Mouse (Mus musculus) heart, embryonic 13.5 days (tissue): Measurements from ENCODE around the gene B230219D22Rik. TPM values are rescaled to one million over a fixed set of nuclear protein-coding genes. Genes with fewer than 3 reads are reported as not detected.

Source experiments
- ATAC-seq: fragments of 200-750 bp; cut with Nextera tagmentation; 2 replicates; pipeline ENCODE4 v1.8.0; 2017; ENCODE audit warnings: moderate TSS enrichment; ENCODE audit not compliant: insufficient number of reproducible peaks, low FRiP score, low TSS enrichment; ENCODE audit errors: extremely low read depth
- H3K27ac ChIP-seq: fragments of 300-500 bp; sonication (generic); replicated peaks from 2 replicates; pipeline ENCODE4 v1.5.1; 2015; ENCODE audit warnings: moderate library complexity, mild to moderate bottlenecking, inconsistent platforms
- H3K27me3 ChIP-seq: fragments of 300-500 bp; sonication (generic); replicated peaks from 2 replicates; pipeline ENCODE4 v1.6.1; 2015; ENCODE audit warnings: mild to moderate bottlenecking, inconsistent platforms
- H3K36me3 ChIP-seq: fragments of 300-500 bp; sonication (generic); 2 replicates; pipeline ENCODE4 v1.6.1; 2015; ENCODE audit warnings: mild to moderate bottlenecking, inconsistent platforms
- H3K4me1 ChIP-seq: fragments of 300-500 bp; sonication (generic); 2 replicates; pipeline ENCODE4 v1.6.1; 2015; ENCODE audit warnings: inconsistent platforms
- H3K4me2 ChIP-seq: fragments of 300-500 bp; sonication (generic); 2 replicates; pipeline ENCODE4 v1.6.1; 2015; ENCODE audit warnings: inconsistent platforms, mild to moderate bottlenecking, moderate library complexity
- H3K4me3 ChIP-seq: fragments of 300-500 bp; sonication (generic); 2 replicates; pipeline ENCODE4 v1.5.1; 2015; ENCODE audit warnings: moderate library complexity, mild to moderate bottlenecking, inconsistent platforms
- H3K9ac ChIP-seq: fragments of 300-500 bp; sonication (generic); 2 replicates; pipeline ENCODE4 v1.6.1; 2015; ENCODE audit warnings: inconsistent platforms, mild to moderate bottlenecking, moderate library complexity
- H3K9me3 ChIP-seq: fragments of 300-500 bp; sonication (generic); 2 replicates; pipeline ENCODE4 v1.6.1; 2016; ENCODE audit warnings: inconsistent platforms
- WGBS: fragments of 180-500 bp; shearing (Covaris S2); methylation state at CpG from one replicate; pipeline ENCODE4 v1.1.7; 2015; ENCODE audit warnings: mixed read lengths; 5-methylcytosine and 5-hydroxymethylcytosine counted together
- polyA plus RNA-seq: library from polyadenylated mRNA; unstranded; fragments of >200 nt; fragmentation: Nextera tagmentation; extraction: Ambion mirVana; gene quantifications from 2 replicates; pipeline ENCODE4 v1.2.1, GENCODE M21; 2015

Gene B230219D22Rik
- polyA plus RNA-seq, 1 experiment from 2014 or later = 51.5 TPM

- Histone ChIP-seq H3K9ac (peak within 1 kb of the TSS; percentile 80), H3K27me3 (no peaks in the 10 kb centered on the region), H3K4me3 (peak within 1 kb of the TSS; percentile 65), H3K9me3 (no peaks in the 10 kb centered on the region), H3K4me1 (0 out of 2 replicates have a peak, but pooled peaks cover 3% of the 10 kb centered on the region), H3K36me3 (peaks cover 34% of the 10 kb centered on the region), H3K4me2 (peak within 1 kb of the TSS; percentile 81), H3K27ac (peak within 1 kb of the TSS; percentile 93)
- peak; percentile 85 for ATAC-seq
- WGBS = 1% methylated on average over 72 of the region's 73 CpGs
Observed at GRCm38 (mm10) chr13:55727120-55727838, 34.4 kb downstream of the B230219D22Rik start, which contains the start of gene Pcbd2. Gene Pcbd2, plus strand, starts transcription at chr13:55727368.

- Histone ChIP-seq H3K4me1 (0 out of 2 replicates have a peak, but pooled peaks cover 3% of the 10 kb centered on the region), H3K27ac (peak overlapping the region; percentile 93), H3K36me3 (peaks cover 34% of the 10 kb centered on the region), H3K4me2 (peak overlapping the region; percentile 81), H3K4me3 (peak overlapping the region; percentile 65), H3K9me3 (no peaks in the 10 kb centered on the region), H3K27me3 (no peaks in the 10 kb centered on the region), H3K9ac (peak overlapping the region; percentile 80)
- 2% methylated on average over 19 of the region's 19 CpGs for WGBS
- no peak for ATAC-seq
Observed at GRCm38 (mm10) chr13:55727839-55728238, 34.9 kb downstream of the B230219D22Rik start.

- Histone ChIP-seq H3K4me3 (no peak overlapping the region), H3K36me3 (peaks cover 9% of the 10 kb centered on the region; the same call in 1 of the 2 replicates), H3K4me1 (0 out of 2 replicates have a peak, but pooled peaks cover 3% of the 10 kb centered on the region), H3K27me3 (no peaks in the 10 kb centered on the region), H3K9me3 (no peaks in the 10 kb centered on the region), H3K9ac (no peak overlapping the region), H3K4me2 (no peak overlapping the region), H3K27ac (no peak overlapping the region)
- ATAC-seq = no peak
- 87% methylated on average over 7 of the region's 7 CpGs for WGBS
Observed at GRCm38 (mm10) chr13:55730716-55731115, 37.8 kb downstream of the B230219D22Rik start.

DNA sequence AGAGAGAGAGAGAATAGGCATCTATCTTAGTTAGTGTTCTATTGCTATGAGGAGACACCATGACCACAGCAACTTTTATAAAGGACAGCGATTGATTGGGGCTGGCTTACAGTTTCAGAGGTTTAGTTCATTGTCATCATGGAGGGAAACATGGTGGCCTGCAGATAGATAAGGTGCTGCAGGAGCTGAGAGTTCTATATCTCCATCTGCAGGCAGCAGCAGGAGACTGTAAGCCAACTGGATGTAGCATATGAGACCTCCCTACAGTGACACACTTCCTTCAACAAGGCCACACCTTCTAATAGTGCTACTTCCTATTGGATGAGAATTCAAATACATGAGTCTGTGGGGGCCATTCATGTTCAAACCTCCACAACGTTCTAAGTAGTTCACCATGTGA lies 39.2 kb downstream of the B230219D22Rik start:
- no peak overlapping the region for H3K27ac ChIP-seq
- no peak overlapping the region for H3K9ac ChIP-seq
- no peak for ATAC-seq
- no peaks in the 10 kb centered on the region for H3K27me3 ChIP-seq
- WGBS = 74% methylated on average over 2 of the region's 2 CpGs
- no peaks in the 10 kb centered on the region for H3K9me3 ChIP-seq
- H3K4me3 ChIP-seq = no peak overlapping the region
- no peaks in the 10 kb centered on the region for H3K4me1 ChIP-seq
- peaks cover 3% of the 10 kb centered on the region; the same call in 1 of the 2 replicates for H3K36me3 ChIP-seq
- H3K4me2 ChIP-seq = no peak overlapping the region

DNA sequence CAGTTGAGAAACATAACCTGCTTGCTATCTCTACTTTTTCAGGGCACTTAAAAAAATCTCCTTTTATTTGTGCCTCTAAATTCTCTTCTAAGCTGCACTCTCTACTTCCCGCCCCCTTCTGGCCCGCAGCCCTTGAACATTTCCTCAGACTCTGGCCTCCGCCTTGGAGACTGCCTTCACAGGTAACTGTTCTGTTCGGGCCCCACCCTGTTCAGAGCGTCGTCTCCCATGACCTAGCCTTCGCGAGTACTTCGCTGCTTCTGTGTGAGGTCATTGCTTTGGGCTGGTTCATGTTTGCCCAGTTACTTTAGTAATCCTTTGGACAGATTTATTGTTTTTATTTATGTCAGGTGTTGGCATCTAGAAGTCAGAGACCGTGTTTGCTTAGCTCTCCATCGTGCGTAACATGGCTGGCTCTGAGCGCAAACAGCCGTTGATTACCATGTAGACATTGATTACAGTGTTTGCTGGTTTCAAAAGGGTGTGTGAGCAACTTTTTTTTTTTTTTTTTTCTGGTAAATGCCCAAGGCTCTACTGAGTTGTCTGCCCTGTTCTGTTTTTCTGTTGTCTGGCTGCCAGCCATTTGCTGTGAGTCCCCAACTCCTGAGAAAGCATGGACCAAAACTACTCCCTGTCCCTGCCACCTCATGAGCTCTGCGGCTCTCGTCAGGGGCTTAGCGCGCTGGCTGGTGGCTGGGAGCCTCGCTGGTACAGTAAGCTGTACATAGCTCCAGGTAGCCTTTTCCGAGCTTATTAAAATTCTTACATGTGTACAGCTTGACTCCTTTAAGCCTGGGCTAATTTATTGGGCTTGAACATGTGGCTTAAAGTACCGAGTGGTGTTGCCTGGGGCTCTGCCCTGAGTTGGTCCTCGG lies 40.9 kb downstream of the B230219D22Rik start:
- no peaks in the 10 kb centered on the region for H3K9me3 ChIP-seq
- no peak for ATAC-seq
- peaks cover 3% of the 10 kb centered on the region; the same call in 1 of the 2 replicates for H3K36me3 ChIP-seq
- no peaks in the 10 kb centered on the region for H3K4me1 ChIP-seq
- H3K27me3 ChIP-seq = no peaks in the 10 kb centered on the region
- H3K4me2 ChIP-seq = no peak overlapping the region
- H3K27ac ChIP-seq = no peak overlapping the region
- H3K4me3 ChIP-seq = no peak overlapping the region
- 86% methylated on average over 22 of the region's 22 CpGs for WGBS
- no peak overlapping the region for H3K9ac ChIP-seq

DNA sequence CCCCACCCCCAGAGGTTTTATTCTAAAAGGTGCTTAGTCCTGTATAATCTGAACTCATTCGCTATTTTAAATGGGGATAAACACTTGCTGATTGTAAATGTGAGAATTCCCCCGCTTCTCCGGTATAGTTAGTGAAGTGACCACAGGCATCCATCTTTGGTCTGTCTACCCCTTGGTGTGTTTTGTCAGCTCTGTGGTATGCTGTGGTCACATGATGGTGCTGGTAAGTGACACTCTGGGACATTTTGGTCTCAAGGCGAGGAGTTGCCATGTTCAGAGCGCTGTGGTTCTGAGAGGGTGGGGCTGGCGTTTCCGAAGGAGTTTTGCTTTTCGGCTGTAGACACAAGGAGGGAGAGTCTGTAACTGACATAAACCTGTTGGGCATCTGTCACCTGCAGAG lies 45.0 kb downstream of the B230219D22Rik start:
- no peaks in the 10 kb centered on the region for H3K27me3 ChIP-seq
- whole genome bisulfite sequencing = 80% methylated on average over 8 of the region's 8 CpGs
- no peak overlapping the region for H3K27ac ChIP-seq
- peaks cover 3% of the 10 kb centered on the region; the same call in 1 of the 2 replicates for H3K36me3 ChIP-seq
- H3K4me3 ChIP-seq = no peak overlapping the region
- no peak overlapping the region for H3K9ac ChIP-seq
- no peak for ATAC-seq
- H3K4me1 ChIP-seq = no peaks in the 10 kb centered on the region
- no peaks in the 10 kb centered on the region for H3K9me3 ChIP-seq
- H3K4me2 ChIP-seq = no peak overlapping the region

- no peak overlapping the region for H3K4me3 ChIP-seq
- H3K9ac ChIP-seq = 0 out of 2 replicates have a peak overlapping the region, but pooled peaks have one; percentile 33
- no peaks in the 10 kb centered on the region for H3K9me3 ChIP-seq
- H3K4me1 ChIP-seq = no peaks in the 10 kb centered on the region
- no peaks in the 10 kb centered on the region for H3K27me3 ChIP-seq
- H3K36me3 ChIP-seq = peaks cover 12% of the 10 kb centered on the region; the same call in 1 of the 2 replicates
- H3K4me2 ChIP-seq = no peak overlapping the region
- WGBS = 60% methylated on average over 8 of the region's 8 CpGs
- no peak overlapping the region for H3K27ac ChIP-seq
- ATAC-seq = no peak
Observed at GRCm38 (mm10) chr13:55742306-55742705, 49.4 kb downstream of the B230219D22Rik start.

Other genes starting within 250 kb of the B230219D22Rik start
- 16.7 and 17.7 TPM in 2 replicates for gene Grk6, start 248.1 kb upstream of the B230219D22Rik start, polyA plus RNA-seq
- gene Prr7, start 228.9 kb upstream of the B230219D22Rik start, polyA plus RNA-seq = not detected in 2 replicates
- gene Dbn1, start 205.0 kb upstream of the B230219D22Rik start, polyA plus RNA-seq = 83.8 and 84.9 TPM in 2 replicates
- gene Pdlim7, start 179.4 kb upstream of the B230219D22Rik start, polyA plus RNA-seq = 402 and 437 TPM in 2 replicates
- gene Dok3, start 163.8 kb upstream of the B230219D22Rik start, polyA plus RNA-seq = 1.1 and 1.2 TPM in 2 replicates
- gene Ddx41, start 156.5 kb upstream of the B230219D22Rik start, polyA plus RNA-seq = 29.6 and 30.6 TPM in 2 replicates
- 19.9 and 23.7 TPM in 2 replicates for gene Fam193b, start 122.0 kb upstream of the B230219D22Rik start, polyA plus RNA-seq
- gene Tmed9, start 119.4 kb upstream of the B230219D22Rik start, polyA plus RNA-seq = 102 and 121 TPM in 2 replicates
- gene B4galt7, start 93.2 kb upstream of the B230219D22Rik start, polyA plus RNA-seq = 20.6 and 21.2 TPM in 2 replicates
- gene Caml, start 70.1 kb upstream of the B230219D22Rik start, polyA plus RNA-seq = 30.9 and 36.8 TPM in 2 replicates
- 18.7 and 18.8 TPM in 2 replicates for gene Ddx46, start 58.1 kb upstream of the B230219D22Rik start, polyA plus RNA-seq
- 57.1 and 66.6 TPM in 2 replicates for gene Txndc15, start 21.5 kb downstream of the B230219D22Rik start, polyA plus RNA-seq
- gene Pcbd2, start 34.2 kb downstream of the B230219D22Rik start, polyA plus RNA-seq = 52.2 and 54.9 TPM in 2 replicates
- gene Catsper3, start 91.4 kb downstream of the B230219D22Rik start, polyA plus RNA-seq = 0.15 TPM in 2 replicates
- 0.17 and 1.5 TPM in 2 replicates for gene Pitx1, start 143.1 kb downstream of the B230219D22Rik start, polyA plus RNA-seq